Mouse (Mus musculus) neutrophil, adult 5-6 weeks (primary cell): ENCODE results near the gene Gm17018. TPM values are rescaled to one million over a fixed set of nuclear protein-coding genes. Genes with fewer than 3 reads are reported as not detected.

Source experiments
- ATAC-seq: fragments of 151-379, 151-347 bp; 2 replicates; pipeline ENCODE4 v1.8.0; 2017; ENCODE audit warnings: mild to moderate bottlenecking, moderate TSS enrichment; ENCODE audit not compliant: insufficient number of reproducible peaks, poor library complexity, low FRiP score, severe bottlenecking; ENCODE audit errors: extremely low read depth
- total RNA-seq: library from RNA; stranded (forward); fragments of 200-1000 nt; gene quantifications from 2 replicates; pipeline ENCODE4 v1.2.3, GENCODE M21; 2017

The Gm17018 gene
- total RNA-seq, 1 experiment from 2014 or later = 12.2 TPM

- no peak for ATAC-seq
Observed at GRCm38 (mm10) chr19:45583136-45583535, 22.7 kb downstream of the Gm17018 start.

- ATAC-seq = no peak
Observed at GRCm38 (mm10) chr19:45584856-45585620, 24.6 kb downstream of the Gm17018 start.

GRCm38 (mm10) chr19:45586850-45587249 lies 26.4 kb downstream of the Gm17018 start:
- ATAC-seq = no peak

- ATAC-seq = no peak
Observed at GRCm38 (mm10) chr19:45587509-45588292, 27.3 kb downstream of the Gm17018 start.

GRCm38 (mm10) chr19:45589761-45590160 lies 29.3 kb downstream of the Gm17018 start:
- ATAC-seq = no peak

GRCm38 (mm10) chr19:45591704-45592103 lies 31.3 kb downstream of the Gm17018 start:
- no peak for ATAC-seq

GRCm38 (mm10) chr19:45592916-45593315 lies 32.5 kb downstream of the Gm17018 start:
- no peak for ATAC-seq

GRCm38 (mm10) chr19:45594079-45594478 lies 33.7 kb downstream of the Gm17018 start:
- no peak for ATAC-seq

- ATAC-seq = no peak
Observed at GRCm38 (mm10) chr19:45595481-45595880, 35.1 kb downstream of the Gm17018 start.

- no peak for ATAC-seq
Observed at GRCm38 (mm10) chr19:45596019-45596418, 35.6 kb downstream of the Gm17018 start.

GRCm38 (mm10) chr19:45596434-45596833 lies 36.0 kb downstream of the Gm17018 start:
- no peak for ATAC-seq

GRCm38 (mm10) chr19:45597106-45597505 lies 36.7 kb downstream of the Gm17018 start:
- ATAC-seq = no peak

GRCm38 (mm10) chr19:45602606-45603005 lies 42.2 kb downstream of the Gm17018 start:
- no peak for ATAC-seq

GRCm38 (mm10) chr19:45606701-45607100 lies 46.3 kb downstream of the Gm17018 start:
- ATAC-seq = no peak

GRCm38 (mm10) chr19:45607479-45607878 lies 47.1 kb downstream of the Gm17018 start:
- no peak for ATAC-seq

- no peak for ATAC-seq
Observed at GRCm38 (mm10) chr19:45608648-45609339, 48.4 kb downstream of the Gm17018 start.

- ATAC-seq = no peak
Observed at GRCm38 (mm10) chr19:45610823-45611222, 50.4 kb downstream of the Gm17018 start.

- ATAC-seq = no peak
Observed at GRCm38 (mm10) chr19:45614375-45614774, 54.0 kb downstream of the Gm17018 start.

- no peak for ATAC-seq
Observed at GRCm38 (mm10) chr19:45614928-45615327, 54.5 kb downstream of the Gm17018 start.
